Mouse (Mus musculus) megakaryocyte, embryonic 14.5 days (primary cell): ENCODE results near the gene Rnf123.

ENCODE experiments used
- FLI1 ChIP-seq: IDR thresholded peaks from 2 replicates; pipeline ENCODE4 v1.6.1; 2012; ENCODE audit warnings: low read length, inconsistent platforms, mixed read lengths
- GATA1 ChIP-seq: IDR thresholded peaks from 3 replicates; pipeline ENCODE4 v1.6.1; 2012; ENCODE audit warnings: mixed read lengths, low read length, inconsistent platforms, borderline replicate concordance

DNA sequence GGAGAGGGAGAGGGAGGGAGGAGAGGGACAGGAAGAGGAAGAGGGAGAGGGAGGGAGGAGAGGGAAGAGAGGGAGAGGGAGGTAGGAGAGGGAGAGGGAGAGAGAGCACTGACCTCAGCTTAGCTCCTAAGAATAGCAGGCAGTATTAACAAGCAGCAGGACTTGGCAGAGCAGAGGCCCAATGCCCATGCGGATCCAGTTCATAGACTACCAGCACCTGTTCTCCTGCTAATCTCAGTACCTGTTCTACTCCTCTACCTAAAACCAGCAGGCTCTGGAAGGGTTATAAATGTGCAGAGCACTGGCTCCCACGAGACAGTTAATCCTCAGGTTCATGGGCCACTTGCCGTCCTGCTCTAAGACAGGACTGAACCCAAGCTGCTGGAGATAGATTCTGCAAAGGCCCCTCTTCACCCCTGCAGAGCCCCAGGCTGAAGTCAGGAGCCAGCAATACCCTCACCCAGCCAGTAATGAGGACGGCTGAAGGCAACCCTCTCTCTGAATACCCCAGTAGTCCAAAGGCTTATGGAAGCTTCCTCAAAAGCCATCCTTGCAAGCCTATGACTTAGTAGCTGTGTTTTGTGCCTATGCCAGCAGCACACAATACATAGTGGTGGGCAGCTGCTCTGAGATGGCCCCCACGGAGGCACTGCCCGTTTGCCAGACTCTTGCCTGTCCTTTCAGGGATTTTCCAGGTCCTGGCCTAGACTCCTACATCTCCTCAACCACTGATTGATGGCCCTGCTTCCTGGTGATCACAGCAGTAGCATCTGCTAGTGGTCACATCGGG, 9.8 kb downstream of the Rnf123 start:
- TF ChIP-seq GATA1, result no peak
- TF ChIP-seq FLI1, result no peak
